Mouse (Mus musculus) stomach, postnatal 0 days (tissue): ENCODE data around the gene Sptan1. TPM values are rescaled to one million over a fixed set of nuclear protein-coding genes. Genes with fewer than 3 reads are reported as not detected.
A peak's percentile ranks its signal among the peaks of the same experiment; 100 is the strongest.
"Not testable (repeated sequence)": the region's sequence is repeated elsewhere in the genome, so short reads cannot be mapped to it uniquely, and the experiment has no call there.

Experiments
- ATAC-seq: fragments of 200-750 bp; cut with Nextera tagmentation; 2 replicates; pipeline ENCODE4 v1.8.0; 2017; ENCODE audit not compliant: low FRiP score, low TSS enrichment
- DNase-seq: peaks from one replicate; pipeline ENCODE4 v3.0.0-alpha.2; 2016; ENCODE audit warnings: low spot score
- H3K27ac ChIP-seq: fragments of 300-500 bp; sonication (generic); replicated peaks from 2 replicates; pipeline ENCODE4 v1.5.1; 2014; ENCODE audit warnings: mild to moderate bottlenecking, control low read depth
- H3K27me3 ChIP-seq: fragments of 300-500 bp; sonication (generic); 2 replicates; pipeline ENCODE4 v1.6.1; 2014; ENCODE audit warnings: low read length; ENCODE audit not compliant: control insufficient read depth, insufficient read depth
- H3K36me3 ChIP-seq: fragments of 300-500 bp; sonication (generic); 2 replicates; pipeline ENCODE4 v1.6.1; 2014; ENCODE audit warnings: low read length, mixed read lengths; ENCODE audit not compliant: control insufficient read depth, insufficient read depth
- H3K4me1 ChIP-seq: fragments of 300-500 bp; sonication (generic); replicated peaks from 2 replicates; pipeline ENCODE4 v1.6.1; 2014; ENCODE audit warnings: antibody characterized with exemption; ENCODE audit not compliant: control insufficient read depth, insufficient read depth
- H3K4me2 ChIP-seq: fragments of 300-500 bp; sonication (generic); replicated peaks from 2 replicates; pipeline ENCODE4 v1.6.1; 2014; ENCODE audit warnings: low read depth, mild to moderate bottlenecking, control low read depth, moderate library complexity
- H3K4me3 ChIP-seq: fragments of 300-500 bp; sonication (generic); 2 replicates; pipeline ENCODE4 v1.5.1; 2014; ENCODE audit warnings: low read depth, low read length, control low read depth
- H3K9ac ChIP-seq: fragments of 300-500 bp; sonication (generic); 2 replicates; pipeline ENCODE4 v1.6.1; 2014; ENCODE audit warnings: mild to moderate bottlenecking, low read length, control low read depth, mixed read lengths
- H3K9me3 ChIP-seq: fragments of 300-500 bp; sonication (generic); 2 replicates; pipeline ENCODE4 v1.6.1; 2016; ENCODE audit warnings: low read length; ENCODE audit not compliant: control insufficient read depth
- CTCF ChIP-seq: IDR thresholded peaks from 2 replicates; pipeline ENCODE4 v1.5.1; 2016; ENCODE audit warnings: antibody characterized with exemption, low read depth, mild to moderate bottlenecking, moderate library complexity
- EP300 ChIP-seq: optimal IDR thresholded peaks from 2 replicates; pipeline ENCODE3; 2016; ENCODE audit warnings: antibody characterized with exemption
- WGBS: fragments of 180-500 bp; shearing (Covaris S2); extraction: QIAGEN DNeasy Blood & Tissue Kit; methylation state at CpG from one replicate; pipeline ENCODE4 v1.1.7; 2014; 5-methylcytosine and 5-hydroxymethylcytosine counted together
- polyA plus RNA-seq: library from polyadenylated mRNA; unstranded; fragments of >200 nt; fragmentation: Nextera tagmentation; extraction: Ambion mirVana; gene quantifications from 2 replicates; pipeline ENCODE4 v1.2.1, GENCODE M21; 2015

Sptan1 gene
- polyA plus RNA-seq, 1 experiment from 2014 or later, result 44.2 TPM

DNA sequence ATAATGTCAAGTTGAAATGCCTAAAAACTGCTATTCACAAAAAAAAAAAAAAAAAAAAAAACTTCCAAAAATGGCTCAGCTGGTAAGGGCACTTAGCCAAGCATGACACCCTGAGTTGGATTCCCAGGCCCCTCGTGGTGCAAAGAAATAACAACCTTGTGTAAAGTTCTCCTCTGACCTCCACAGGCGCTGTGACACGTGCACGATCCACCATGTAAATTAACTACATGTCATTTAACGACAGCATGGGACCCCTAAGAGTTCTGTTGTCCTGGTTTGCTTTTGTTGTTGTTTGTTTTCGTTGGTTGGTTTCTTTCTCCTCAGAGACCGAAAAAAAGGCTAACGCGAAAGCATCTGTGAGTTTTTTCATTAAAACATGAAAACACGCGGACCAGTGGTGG is 82.7 kb downstream of the Sptan1 start:
- ATAC-seq (no peak), DNase-seq (no peak)
- Histone ChIP-seq H3K4me3 (peak overlapping the region; percentile 59), H3K4me2 (peak overlapping the region; percentile 77), H3K27me3 (no peaks in the 10 kb centered on the region), H3K36me3 (no peaks in the 10 kb centered on the region), H3K27ac (no peak overlapping the region), H3K9me3 (no peaks in the 10 kb centered on the region), H3K9ac (peak overlapping the region; percentile 65), H3K4me1 (0 out of 2 replicates have a peak, but pooled peaks cover 2% of the 10 kb centered on the region)
- TF ChIP-seq EP300 (peak; percentile 8), CTCF (no peak)
- 49% methylated on average over 11 of the region's 11 CpGs for WGBS

DNA sequence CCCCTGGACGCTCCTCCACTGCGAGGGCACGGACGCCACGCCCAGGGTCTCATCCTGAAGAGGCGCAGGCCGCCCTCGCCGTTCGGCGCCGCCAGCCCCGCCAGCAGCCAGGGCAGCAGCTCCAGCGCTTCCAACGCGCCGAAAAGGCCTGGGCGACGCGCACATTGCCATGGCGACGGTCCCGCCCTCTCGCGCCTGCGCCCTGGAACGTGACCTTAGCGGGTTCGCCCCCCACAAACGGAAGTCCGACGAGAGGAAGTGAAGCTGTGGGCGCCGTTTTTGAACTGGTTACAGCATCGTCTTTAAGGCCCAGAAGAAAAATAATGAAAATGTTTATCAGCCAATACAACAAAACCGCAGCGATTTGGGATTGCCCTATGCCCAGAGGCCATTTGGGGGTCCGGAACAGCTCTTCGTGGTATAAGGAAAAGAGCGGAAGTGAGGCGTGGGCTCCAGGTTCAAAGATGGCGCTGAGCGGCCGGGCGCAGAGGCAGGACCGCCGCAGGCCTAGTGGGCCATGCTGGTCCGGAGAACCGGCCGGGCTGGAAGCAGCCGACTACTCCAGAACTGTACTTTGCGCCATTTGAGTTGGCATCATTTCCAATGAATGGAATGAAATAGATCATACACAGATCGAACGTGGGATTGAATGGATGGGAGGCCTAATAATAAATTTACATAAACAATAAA is 83.5 kb downstream of the Sptan1 start, which contains the start of gene Wdr34:
Gene Wdr34 (minus strand): TSS at position 183 of the 690 bp plus-strand sequence.
- Histone ChIP-seq H3K9ac (peak within 1 kb of the TSS; percentile 75), H3K27ac (peak within 1 kb of the TSS; percentile 90), H3K36me3 (no peaks in the 10 kb centered on the region), H3K4me1 (0 out of 2 replicates have a peak, but pooled peaks cover 2% of the 10 kb centered on the region), H3K9me3 (no peaks in the 10 kb centered on the region), H3K4me3 (peak within 1 kb of the TSS; percentile 59), H3K4me2 (peak within 1 kb of the TSS; percentile 77), H3K27me3 (no peaks in the 10 kb centered on the region)
- TF ChIP-seq CTCF (peak; percentile 11), EP300 (peak; percentile 20)
- 1% methylated on average over 54 of the region's 54 CpGs for WGBS
- ATAC-seq (peak; percentile 93), DNase-seq (peak; percentile 98)

DNA sequence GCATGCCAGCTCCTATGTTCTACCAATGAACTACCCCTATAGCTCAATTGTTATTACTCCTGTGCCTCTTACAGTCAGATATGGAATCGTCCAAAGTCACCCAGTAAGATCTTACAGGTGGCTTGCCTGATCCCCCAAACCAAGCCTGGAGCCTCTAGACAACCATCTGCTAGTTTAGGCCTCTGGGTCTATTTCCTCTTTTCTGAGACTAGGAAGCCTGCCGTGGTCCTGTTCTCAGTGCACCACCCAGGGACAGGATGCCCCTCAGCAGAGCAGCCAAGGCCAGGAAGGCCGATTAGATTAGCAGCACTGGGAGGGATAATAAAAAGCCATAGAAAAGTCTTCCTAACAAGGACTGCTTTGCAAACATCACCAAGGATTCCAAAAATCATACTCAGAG is 84.5 kb downstream of the Sptan1 start:
- ATAC-seq (no peak), DNase-seq (no peak)
- TF ChIP-seq EP300 (no peak), CTCF (no peak)
- whole genome bisulfite sequencing, result 80% methylated on average over 3 of the region's 3 CpGs
- H3K9me3 ChIP-seq, result no peaks in the 10 kb centered on the region
- H3K9ac ChIP-seq, result no peak overlapping the region
- H3K27me3 ChIP-seq, result no peaks in the 10 kb centered on the region
- no peak overlapping the region for H3K27ac ChIP-seq
- H3K4me3 ChIP-seq, result no peak overlapping the region
- H3K36me3 ChIP-seq, result no peaks in the 10 kb centered on the region
- H3K4me1 ChIP-seq, result 0 out of 2 replicates have a peak, but pooled peaks cover 2% of the 10 kb centered on the region
- no peak overlapping the region for H3K4me2 ChIP-seq

DNA sequence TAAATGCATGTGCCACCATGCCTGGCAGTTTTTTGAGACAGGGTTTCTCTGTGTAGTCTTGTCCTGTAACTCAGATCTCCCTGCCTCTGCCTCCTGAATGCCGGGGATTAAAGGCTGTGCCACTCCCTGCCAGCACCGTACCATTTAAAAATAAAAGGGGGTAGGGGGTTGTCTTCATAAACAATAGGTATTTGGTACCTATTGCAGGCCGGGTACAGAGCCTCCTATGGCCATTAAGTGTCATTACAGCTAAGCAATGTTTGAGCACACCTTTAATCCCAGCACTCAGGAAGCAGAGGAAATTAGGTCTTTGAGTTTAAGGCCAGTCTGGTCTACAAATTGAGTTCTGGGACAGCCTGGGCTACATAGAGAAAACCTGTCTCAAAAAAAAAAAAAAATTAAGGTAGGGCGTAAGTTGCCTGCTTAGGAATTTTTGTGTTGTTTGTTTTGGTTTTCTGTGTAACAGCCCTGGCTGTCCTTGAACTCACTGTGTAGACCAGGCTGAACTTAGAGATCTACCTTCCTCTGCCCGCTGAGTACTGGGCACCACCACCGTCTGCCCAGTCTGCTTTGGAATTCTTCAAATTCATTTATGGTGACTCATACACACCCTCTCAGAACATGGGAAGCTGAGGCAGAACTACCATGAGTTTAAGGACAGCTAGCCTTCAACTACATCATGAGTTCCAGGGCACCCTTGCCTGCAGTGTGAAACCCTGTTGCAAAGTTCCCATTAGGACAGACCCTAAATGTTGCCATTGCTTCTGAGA is 86.8 kb downstream of the Sptan1 start:
- Histone ChIP-seq H3K9me3 (no peaks in the 10 kb centered on the region), H3K4me3 (no peak overlapping the region), H3K4me1 (0 out of 2 replicates have a peak, but pooled peaks cover 2% of the 10 kb centered on the region), H3K9ac (no peak overlapping the region), H3K27me3 (no peaks in the 10 kb centered on the region), H3K36me3 (no peaks in the 10 kb centered on the region), H3K27ac (no peak overlapping the region), H3K4me2 (no peak overlapping the region)
- TF ChIP-seq CTCF (peak; percentile 68), EP300 (no peak)
- no peak for ATAC-seq
- WGBS, result 30% methylated on average over 6 of the region's 6 CpGs
- DNase-seq, result no peak

DNA sequence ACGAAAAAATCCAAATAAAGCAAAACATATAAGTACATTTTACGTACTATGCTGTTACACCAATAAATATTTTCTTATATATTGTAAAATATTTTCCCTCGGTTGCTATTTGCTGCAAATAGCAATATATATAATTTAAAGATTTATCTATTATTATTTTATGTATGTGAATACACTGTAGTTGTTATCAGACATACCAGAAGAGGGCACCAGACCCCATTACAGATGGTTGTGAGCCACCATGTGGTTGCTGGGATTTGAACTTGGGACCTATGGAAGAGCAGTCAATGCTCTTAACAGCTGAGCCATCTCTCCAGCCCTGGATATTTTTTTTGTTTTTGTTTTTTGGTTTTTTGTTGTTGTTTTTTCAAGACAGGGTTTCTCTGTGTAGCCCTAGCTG is 90.0 kb downstream of the Sptan1 start:
- H3K27me3 ChIP-seq, H3K4me1 ChIP-seq, H3K9ac ChIP-seq, H3K4me3 ChIP-seq, H3K9me3 ChIP-seq, H3K27ac ChIP-seq, H3K36me3 ChIP-seq, DNase-seq, H3K4me2 ChIP-seq, ATAC-seq: not testable (repeated sequence)
- TF ChIP-seq CTCF, result peak; percentile 36
- WGBS, result 93% methylated on average over 3 of the region's 3 CpGs

DNA sequence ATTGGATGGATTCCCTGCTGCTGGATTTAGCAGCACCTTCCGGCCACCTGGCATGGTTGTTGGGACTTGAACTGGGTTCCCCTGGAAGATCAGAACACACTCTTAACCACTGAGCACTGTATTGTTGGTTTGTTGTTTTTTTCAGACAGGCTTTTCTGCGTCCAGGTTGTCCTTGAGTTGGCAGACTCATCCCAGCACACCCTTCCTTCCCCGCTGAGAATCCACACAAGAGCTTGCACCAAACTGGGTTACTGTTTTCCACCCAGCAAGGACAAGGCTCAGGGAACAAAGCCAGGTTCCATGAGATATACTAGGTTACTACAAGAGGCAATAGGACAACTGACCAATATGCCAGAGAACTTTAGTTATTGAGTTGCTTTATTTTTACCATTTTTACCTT is 91.4 kb downstream of the Sptan1 start:
- WGBS, result 81% methylated on average over 3 of the region's 3 CpGs
- no peaks in the 10 kb centered on the region for H3K36me3 ChIP-seq
- H3K27ac ChIP-seq, result no peak overlapping the region
- no peak overlapping the region for H3K9ac ChIP-seq
- no peaks in the 10 kb centered on the region for H3K4me1 ChIP-seq
- ATAC-seq, result no peak
- TF ChIP-seq CTCF (no peak), EP300 (no peak)
- no peak overlapping the region for H3K4me2 ChIP-seq
- no peak overlapping the region for H3K4me3 ChIP-seq
- H3K27me3 ChIP-seq, result no peaks in the 10 kb centered on the region
- DNase-seq, result no peak
- no peaks in the 10 kb centered on the region for H3K9me3 ChIP-seq
